Mouse (Mus musculus): Measurements from ENCODE around the gene Acvr1c. TPM values are rescaled to one million over a fixed set of nuclear protein-coding genes. Genes with fewer than 3 reads are reported as not detected.

Gene Acvr1c
- 22.1 TPM for polyA plus RNA-seq (2014; fragmentation: Illumina TruSeq; extraction: RNeasy Lipid Tissue Mini Kit (QIAGEN cat#74804); ENCODE audit: low read depth, low replicate concordance)

GRCm38 (mm10) chr2:58357414-58358131 is at the start of gene Acvr1c:
Gene Acvr1c (minus strand): TSS chr2:58357895.

Other genes starting within 250 kb of the Acvr1c start
- 4.6 TPM for gene Cytip, start 162.4 kb downstream of the Acvr1c start, polyA plus RNA-seq (2014; fragmentation: Illumina TruSeq; extraction: RNeasy Lipid Tissue Mini Kit (QIAGEN cat#74804); ENCODE audit: low read depth, low replicate concordance)
- gene Gm17409, start 112.2 kb upstream of the Acvr1c start, polyA plus RNA-seq (2014; fragmentation: Illumina TruSeq; extraction: RNeasy Lipid Tissue Mini Kit (QIAGEN cat#74804); ENCODE audit: low read depth, low replicate concordance): not detected
- gene Acvr1, start 209.3 kb upstream of the Acvr1c start, polyA plus RNA-seq (2014; fragmentation: Illumina TruSeq; extraction: RNeasy Lipid Tissue Mini Kit (QIAGEN cat#74804); ENCODE audit: low read depth, low replicate concordance): 21.1 TPM
- 6.9 TPM for gene Upp2, start 209.4 kb upstream of the Acvr1c start, polyA plus RNA-seq (2014; fragmentation: Illumina TruSeq; extraction: RNeasy Lipid Tissue Mini Kit (QIAGEN cat#74804); ENCODE audit: low read depth, low replicate concordance)

Data from adipose tissue, adult 10 weeks (tissue).